Mouse (Mus musculus) bone marrow, adult 2 months (tissue): ENCODE measurements around the gene Ppm1m.

Source experiments
- CTCF ChIP-seq: fragments of 200-500 bp; IDR thresholded peaks from 2 replicates; pipeline ENCODE4 v1.5.1; 2011; ENCODE audit warnings: low read length, control low read depth; ENCODE audit not compliant: control insufficient read depth, insufficient read depth
- POLR2A ChIP-seq: fragments of 200-500 bp; IDR thresholded peaks from 2 replicates; pipeline ENCODE4 v1.6.1; 2011; ENCODE audit warnings: low read depth, mild to moderate bottlenecking, control low read depth, low read length, borderline replicate concordance; ENCODE audit not compliant: control insufficient read depth

DNA sequence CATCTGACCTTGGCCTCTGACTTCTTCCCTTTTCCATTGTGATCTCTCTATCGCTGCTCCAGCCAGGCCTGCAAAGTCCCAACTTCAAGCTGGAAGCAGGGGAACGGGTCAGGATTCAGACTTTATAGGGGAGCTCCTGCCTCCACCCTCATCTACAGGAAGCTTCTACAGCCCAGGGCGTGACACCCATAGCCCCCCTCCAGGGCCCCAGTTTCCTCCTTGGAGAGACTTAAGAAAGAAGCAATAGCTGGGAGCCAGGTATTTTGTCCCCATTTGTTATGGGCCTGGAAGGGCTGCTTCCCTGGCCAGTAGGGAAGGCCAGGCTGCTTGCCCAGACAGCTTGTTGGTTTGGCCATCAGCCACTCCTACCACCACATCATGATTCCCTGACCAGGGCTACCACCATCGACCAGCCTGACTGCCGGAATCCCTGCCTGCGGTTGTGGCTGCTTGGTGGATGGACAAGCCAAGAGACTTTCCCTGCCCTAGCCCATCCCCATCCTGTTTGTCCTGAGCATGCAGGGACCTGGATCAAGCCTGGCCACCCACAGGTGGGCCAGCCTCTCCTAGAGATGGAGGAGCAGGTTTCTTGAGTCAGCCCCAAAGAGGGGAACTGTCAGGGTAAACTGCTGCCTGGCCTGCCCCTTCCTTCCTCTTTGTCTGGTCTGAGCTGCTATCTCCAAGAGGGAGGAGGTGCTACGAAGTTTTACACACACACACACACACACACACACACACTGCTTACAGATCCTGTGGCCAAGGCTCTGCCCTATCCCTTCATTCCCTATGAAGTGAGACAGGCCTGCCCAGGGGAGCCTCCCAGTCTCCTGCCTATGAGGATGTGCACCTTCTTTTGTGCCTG is 4.7 kb upstream of the Ppm1m start:
- TF ChIP-seq CTCF (no peak), POLR2A (no peak)
